Mouse (Mus musculus): ENCODE measurements around the gene Pnmal1. TPM values are rescaled to one million over a fixed set of nuclear protein-coding genes. Genes with fewer than 3 reads are reported as not detected.

The Pnmal1 gene
- total RNA-seq (2023), result not detected in 4 replicates

DNA sequence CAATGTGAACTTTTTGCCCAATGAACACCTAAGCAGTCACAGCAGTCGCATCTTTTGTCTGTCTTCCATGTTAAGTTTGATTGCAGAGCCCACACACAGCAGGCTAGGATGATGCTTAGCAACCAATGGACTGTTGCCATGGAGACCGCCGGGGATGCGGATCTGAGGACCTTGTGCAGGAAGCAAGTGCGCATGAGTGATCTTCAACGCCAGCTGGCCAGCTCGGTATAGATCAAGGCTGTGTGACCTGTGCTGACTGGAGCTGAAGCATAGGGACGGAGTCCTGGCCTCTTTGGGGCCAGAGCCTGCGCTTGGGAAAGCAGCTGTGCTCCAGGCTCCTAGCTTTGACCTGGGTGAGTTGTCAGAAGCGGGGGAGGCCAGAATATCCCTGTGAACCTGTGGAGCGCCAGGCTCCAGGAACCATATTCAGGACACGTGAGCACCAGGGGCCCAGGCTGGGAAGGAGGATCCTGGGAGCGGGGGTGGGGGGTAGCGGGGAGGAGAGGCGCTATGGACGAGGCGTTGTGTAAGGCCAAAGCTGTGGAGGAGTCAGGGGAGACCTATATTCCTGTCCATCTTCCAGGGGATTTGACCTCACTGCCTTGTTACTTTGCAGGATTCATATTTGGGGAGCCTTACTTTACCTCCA, at the start of gene Pnmal1:
Gene Pnmal1 (plus strand): TSS at position 141 of the 649 bp plus-strand sequence.

DNA sequence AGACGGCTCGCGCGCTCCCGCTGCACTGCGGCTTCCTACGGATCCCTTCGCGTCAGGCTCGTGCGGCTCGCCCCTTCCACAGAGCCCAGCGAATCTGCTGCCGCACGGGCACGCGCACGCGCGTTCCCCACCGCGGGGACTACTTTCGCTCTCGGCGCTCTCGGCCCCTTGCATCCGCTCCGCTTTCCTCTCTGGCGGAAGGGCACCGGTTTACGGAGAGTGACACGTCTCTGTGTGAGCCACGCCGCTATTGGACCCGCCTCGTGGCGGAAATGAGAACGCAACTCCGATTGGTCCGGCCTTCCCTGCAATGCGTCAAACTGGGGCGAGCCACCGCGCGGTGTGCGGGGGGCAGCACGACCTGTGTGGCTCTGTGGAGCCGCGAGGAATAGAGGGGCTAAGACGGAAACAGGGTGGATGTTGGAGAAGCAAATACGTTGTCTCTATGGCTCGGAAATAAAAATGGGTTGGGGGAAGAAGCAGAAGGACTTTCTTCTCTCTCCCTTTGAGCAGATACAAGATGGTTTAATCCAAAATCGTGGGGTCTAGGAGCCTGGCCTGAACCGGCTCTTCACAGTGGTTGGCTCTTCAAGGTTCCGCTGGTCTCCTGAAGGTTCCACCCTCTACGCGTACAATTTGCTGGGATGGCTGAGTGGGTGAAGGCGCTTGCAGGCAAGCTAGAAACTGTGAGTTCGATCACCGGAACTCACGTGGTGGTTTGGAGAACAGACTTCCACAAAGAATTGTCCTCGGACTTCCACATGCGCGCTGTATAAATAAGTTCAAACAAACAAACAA, 35.2 kb upstream of the Pnmal1 start, which contains the start of gene Calm3:
Gene Calm3 (minus strand): TSS at position 78 of the 798 bp plus-strand sequence.

DNA sequence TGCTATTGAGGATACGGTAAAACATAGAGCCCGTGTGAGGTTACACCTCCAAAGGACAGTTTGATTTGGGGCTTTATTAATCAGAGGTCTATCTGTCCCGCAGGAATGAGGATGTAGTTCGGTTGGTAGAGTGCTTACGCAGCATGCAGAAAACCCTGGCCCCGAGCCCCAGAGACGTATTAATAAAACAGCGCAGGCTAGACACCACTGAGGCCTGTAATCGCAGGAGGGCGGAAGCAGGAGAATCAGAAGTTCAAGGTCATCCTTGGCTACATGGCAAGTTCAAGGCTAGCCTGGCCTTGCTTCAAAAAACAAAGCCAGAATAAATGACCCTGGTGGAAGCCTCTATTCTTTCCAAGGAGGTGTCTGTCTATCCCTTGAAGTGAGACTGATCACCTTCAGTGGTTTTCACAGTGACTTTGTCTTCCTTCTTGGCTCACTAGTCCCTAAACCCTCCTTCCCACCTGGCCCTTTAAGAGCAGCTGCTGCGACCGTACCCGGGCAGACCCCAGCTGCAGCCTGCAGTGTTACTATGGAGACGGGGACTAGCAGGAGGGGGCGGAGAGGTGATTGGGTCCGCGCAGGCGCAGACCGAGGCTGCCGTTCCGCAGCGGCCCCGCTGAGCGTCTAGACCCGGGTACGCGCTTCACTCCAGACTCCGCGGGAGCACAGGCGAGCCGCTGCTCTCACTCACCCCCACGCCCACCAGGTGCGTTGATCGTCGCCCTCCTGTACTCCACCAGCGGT, 15.2 kb upstream of the Pnmal1 start, which contains the start of gene Pnmal2:
Gene Pnmal2 (plus strand): TSS at position 622 of the 747 bp plus-strand sequence.

GRCm38 (mm10) chr7:16982859-16983568, 23.5 kb downstream of the Pnmal1 start, which contains the start of gene Gm42372:
Gene Gm42372 (plus strand): TSS chr7:16983086.

DNA sequence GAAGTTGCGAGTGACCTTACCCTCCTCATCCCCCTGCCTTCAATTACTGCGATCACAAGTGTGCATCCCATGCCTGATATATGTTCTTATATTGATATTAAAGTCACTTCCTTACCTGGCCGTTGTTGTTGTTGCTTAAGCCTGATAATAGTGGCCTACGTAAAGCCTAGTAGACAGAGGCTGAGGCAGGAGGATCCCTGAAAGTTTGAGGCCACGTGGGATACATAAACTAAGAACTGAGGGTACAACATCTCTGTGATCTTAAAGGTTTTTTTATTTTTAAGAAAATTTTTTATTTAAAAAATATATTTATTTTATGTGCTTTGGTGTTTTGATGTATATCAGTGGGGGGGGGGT, 33.0 kb downstream of the Pnmal1 start, which contains the start of gene Ccdc8:
Gene Ccdc8 (plus strand): TSS at position 258 of the 357 bp plus-strand sequence.

Other genes starting within 250 kb of the Pnmal1 start
- not detected in 4 replicates for gene Ceacam9, start 237.8 kb upstream of the Pnmal1 start, total RNA-seq (2023)
- 60.3 to 84.1 TPM (median 68.1 TPM) in 4 replicates for gene Ap2s1, start 221.3 kb upstream of the Pnmal1 start, total RNA-seq (2023)
- gene Slc1a5, start 178.3 kb upstream of the Pnmal1 start, total RNA-seq (2023), result 159 to 185 TPM (median 165 TPM) in 4 replicates
- gene Strn4, start 143.8 kb upstream of the Pnmal1 start, total RNA-seq (2023), result 105 to 132 TPM (median 127 TPM) in 4 replicates
- gene Fkrp, start 142.9 kb upstream of the Pnmal1 start, total RNA-seq (2023), result 23.4 to 27.1 TPM (median 24.3 TPM) in 4 replicates
- gene Prkd2, start 116.8 kb upstream of the Pnmal1 start, total RNA-seq (2023), result 235 to 252 TPM (median 245 TPM) in 4 replicates
- gene Dact3, start 84.4 kb upstream of the Pnmal1 start, total RNA-seq (2023), result 0.18 to 0.31 TPM in 2 of 4 replicates, not detected in the others
- not detected in 4 replicates for gene Gng8, start 67.9 kb upstream of the Pnmal1 start, total RNA-seq (2023)
- 0.35 TPM in 1 of 4 replicates, not detected in the others for gene Ptgir, start 53.2 kb upstream of the Pnmal1 start, total RNA-seq (2023)
- gene Calm3, start 35.6 kb upstream of the Pnmal1 start, total RNA-seq (2023), result 109 to 120 TPM (median 113 TPM) in 4 replicates
- gene Pnmal2, start 15.0 kb upstream of the Pnmal1 start, total RNA-seq (2023), result not detected in 4 replicates
- gene Gm42372, start 23.4 kb downstream of the Pnmal1 start, total RNA-seq (2023), result 0.22 to 0.69 TPM (median 0.47 TPM) in 4 replicates
- 0.12 TPM in 1 of 4 replicates, not detected in the others for gene Ccdc8, start 33.0 kb downstream of the Pnmal1 start, total RNA-seq (2023)
- gene Ppp5c, start 68.2 kb downstream of the Pnmal1 start, total RNA-seq (2023), result 151 to 175 TPM (median 166 TPM) in 4 replicates
- gene Hif3a, start 102.7 kb downstream of the Pnmal1 start, total RNA-seq (2023), result 1.2 to 4.7 TPM (median 2.5 TPM) in 4 replicates
- gene Psg16, start 114.4 kb downstream of the Pnmal1 start, total RNA-seq (2023), result 0.24 to 0.31 TPM in 2 of 4 replicates, not detected in the others
- not detected in 4 replicates for gene Ceacam3, start 190.6 kb downstream of the Pnmal1 start, total RNA-seq (2023)
- gene Psg29, start 243.8 kb downstream of the Pnmal1 start, total RNA-seq (2023), result not detected in 4 replicates

Measured in B cell, adult 62 days (primary cell).